Mouse (Mus musculus): ENCODE data around the gene Gm9732.
"Not testable (repeated sequence)": the region's sequence is repeated elsewhere in the genome, so short reads cannot be mapped to it uniquely, and the experiment has no call there.

Gene Gm9732

GRCm38 (mm10) chr14:43274986-43275511 is at the start of gene Gm9732:
Gm9732 (plus strand) TSS chr14:43275036.
- DNase-seq, result not testable (repeated sequence)

GRCm38 (mm10) chr14:43235204-43235603 is 39.6 kb upstream of the Gm9732 start, which contains the start of gene Gm8122:
Gm8122 (minus strand) TSS chr14:43235304.
- DNase-seq, result not testable (repeated sequence)

- not testable (repeated sequence) for DNase-seq
These were observed 37.1 kb upstream of the Gm9732 start for GRCm38 (mm10) chr14:43237769-43238168.

- DNase-seq, result not testable (repeated sequence)
These were observed 25.1 kb upstream of the Gm9732 start for GRCm38 (mm10) chr14:43249611-43250170.

GRCm38 (mm10) chr14:43250549-43251253 is 24.1 kb upstream of the Gm9732 start:
- DNase-seq, result not testable (repeated sequence)

GRCm38 (mm10) chr14:43256511-43256910 is 18.3 kb upstream of the Gm9732 start:
- DNase-seq, result not testable (repeated sequence)

GRCm38 (mm10) chr14:43258349-43258748 is 16.5 kb upstream of the Gm9732 start, which contains the start of gene Gm8126:
Gm8126 (plus strand) TSS chr14:43258649.
- DNase-seq, result not testable (repeated sequence)

- not testable (repeated sequence) for DNase-seq
These were observed 11.4 kb upstream of the Gm9732 start for GRCm38 (mm10) chr14:43263421-43263820.

- not testable (repeated sequence) for DNase-seq
These were observed 6.2 kb upstream of the Gm9732 start for GRCm38 (mm10) chr14:43268521-43269084.

- DNase-seq, result not testable (repeated sequence)
These were observed 5.6 kb upstream of the Gm9732 start for GRCm38 (mm10) chr14:43269211-43269610.

- DNase-seq, result not testable (repeated sequence)
These were observed 1.7 kb upstream of the Gm9732 start for GRCm38 (mm10) chr14:43273161-43273560.

- DNase-seq, result not testable (repeated sequence)
These were observed 916 bp downstream of the Gm9732 start for GRCm38 (mm10) chr14:43275752-43276151.

GRCm38 (mm10) chr14:43277468-43277867 is 2.6 kb downstream of the Gm9732 start:
- not testable (repeated sequence) for DNase-seq

GRCm38 (mm10) chr14:43278146-43278545 is 3.3 kb downstream of the Gm9732 start:
- not testable (repeated sequence) for DNase-seq

- DNase-seq, result not testable (repeated sequence)
These were observed 3.8 kb downstream of the Gm9732 start for GRCm38 (mm10) chr14:43278681-43279080.

GRCm38 (mm10) chr14:43293503-43293902 is 18.7 kb downstream of the Gm9732 start, which contains the start of gene Gm8127:
Gm8127 (minus strand) TSS chr14:43293832.
- DNase-seq, result not testable (repeated sequence)

- DNase-seq, result not testable (repeated sequence)
These were observed 44.7 kb downstream of the Gm9732 start for GRCm38 (mm10) chr14:43319516-43319915.

GRCm38 (mm10) chr14:43328603-43329002 is 53.8 kb downstream of the Gm9732 start:
- DNase-seq, result not testable (repeated sequence)

GRCm38 (mm10) chr14:43331362-43331880 is 56.6 kb downstream of the Gm9732 start:
- DNase-seq, result not testable (repeated sequence)

GRCm38 (mm10) chr14:43337646-43338045 is 62.8 kb downstream of the Gm9732 start:
- not testable (repeated sequence) for DNase-seq

GRCm38 (mm10) chr14:43347711-43348110 is 72.9 kb downstream of the Gm9732 start, which contains the start of gene 1700001F09Rik:
1700001F09Rik (minus strand) TSS chr14:43347811.
- not testable (repeated sequence) for DNase-seq

GRCm38 (mm10) chr14:43352944-43353343 is 78.1 kb downstream of the Gm9732 start:
- DNase-seq, result not testable (repeated sequence)
